Mouse (Mus musculus): ENCODE results near the gene Grik3. TPM values are rescaled to one million over a fixed set of nuclear protein-coding genes. Genes with fewer than 3 reads are reported as not detected.

The Grik3 gene
- polyA plus RNA-seq, 1 experiment from 2014 or later: 0.16 TPM

DNA sequence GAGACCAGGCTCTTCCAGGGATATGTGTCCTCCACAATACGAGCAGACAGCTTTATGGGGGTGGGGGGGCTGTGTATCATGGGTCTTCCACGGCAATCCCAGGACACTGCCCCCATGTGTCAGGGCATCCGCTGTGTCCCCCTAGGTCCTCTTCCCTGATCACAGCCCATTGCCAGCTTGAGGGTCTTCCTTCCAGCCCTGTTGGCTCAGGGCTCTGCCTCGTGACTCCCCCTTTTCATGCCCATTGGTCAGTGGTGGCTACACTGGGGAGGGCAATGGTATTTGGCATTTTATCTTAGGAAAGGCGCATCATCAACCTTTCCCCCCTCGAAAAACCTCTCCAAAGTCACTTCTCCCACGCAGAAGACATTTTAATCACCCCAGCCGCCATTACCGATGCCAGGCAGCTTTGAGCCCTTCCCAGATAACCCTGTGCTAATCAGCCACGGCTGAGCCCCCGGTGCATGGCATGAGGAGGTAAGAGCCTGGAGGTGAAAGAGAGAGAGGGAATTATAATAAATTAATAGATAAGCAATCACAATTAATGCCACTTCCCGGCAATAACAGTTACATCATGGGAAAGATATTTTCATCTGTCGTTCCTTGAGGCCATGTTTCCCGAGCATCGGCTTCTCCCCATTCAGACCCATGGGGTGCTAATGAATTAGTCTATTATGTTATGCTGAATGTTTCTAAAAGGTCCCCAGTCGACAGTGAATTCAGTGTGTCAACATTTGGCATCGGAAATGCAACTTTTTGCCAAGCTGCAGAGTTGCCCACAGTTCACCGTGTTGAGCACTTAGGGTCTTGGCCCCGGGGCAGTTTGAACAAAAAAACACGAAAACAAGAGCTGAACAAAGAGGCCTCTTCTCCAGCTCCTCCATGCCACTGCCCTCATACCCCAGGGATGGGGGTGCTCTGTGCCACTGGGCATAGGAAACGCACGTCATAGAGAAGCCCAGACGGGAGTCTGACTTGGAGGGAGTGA lies 154.4 kb downstream of the Grik3 start:
- Histone ChIP-seq H3K9ac (ENCODE audit: low read depth, low read length) (no peak overlapping the region), H3K36me3 (ENCODE audit: control insufficient read depth, insufficient read depth, low read length) (no peaks in the 10 kb centered on the region), H3K27me3 (ENCODE audit: control insufficient read depth, insufficient read depth, low read length) (no peaks in the 10 kb centered on the region), H3K4me2 (no peak overlapping the region), H3K4me1 (ENCODE audit: control insufficient read depth, insufficient read depth, low read length) (peaks cover 17% of the 10 kb centered on the region), H3K9me3 (replicated peaks; ENCODE audit: control insufficient read depth, low read length) (no peaks in the 10 kb centered on the region), H3K4me3 (ENCODE audit: low read depth, low read length) (no peak overlapping the region), H3K27ac (ENCODE audit: low read depth, low read length) (no peak overlapping the region)
- WGBS (ENCODE audit: insufficient replicate concordance): 73% methylated on average over 23 of the region's 23 CpGs
- no peak for ATAC-seq (replicated peaks; ENCODE audit: insufficient number of reproducible peaks, low FRiP score, low TSS enrichment)

DNA sequence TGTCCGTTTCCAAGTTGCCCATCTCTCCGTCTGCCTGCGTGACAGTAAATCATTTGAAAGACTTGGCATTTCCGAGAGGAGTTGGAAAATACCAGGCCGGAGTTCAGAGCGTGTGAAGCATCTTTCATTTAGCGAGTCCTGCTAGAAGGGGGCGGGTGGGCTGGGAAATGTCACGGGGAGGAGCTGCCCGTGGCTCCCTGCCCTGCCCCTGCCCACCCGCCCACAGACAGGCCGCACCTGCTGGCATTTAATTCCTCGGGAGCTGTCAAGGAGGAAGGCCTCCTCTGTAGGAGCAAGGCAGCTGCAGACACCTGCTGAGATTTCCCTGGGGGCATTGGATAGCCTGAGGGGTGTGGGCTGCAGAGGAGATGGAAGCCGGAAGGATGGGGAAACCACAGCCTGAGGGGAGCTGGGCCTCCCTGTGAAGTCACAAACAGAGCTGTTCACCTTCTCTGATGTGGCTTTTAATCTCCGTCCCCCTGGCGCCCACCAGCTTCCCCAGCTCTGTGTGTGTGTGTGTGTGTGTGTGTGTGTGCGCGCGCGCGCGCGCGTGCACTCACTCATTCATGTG lies 161.3 kb downstream of the Grik3 start:
- no peak overlapping the region for H3K9ac ChIP-seq (ENCODE audit: low read depth, low read length)
- no peak overlapping the region for H3K4me3 ChIP-seq (ENCODE audit: low read depth, low read length)
- no peaks in the 10 kb centered on the region for H3K36me3 ChIP-seq (ENCODE audit: control insufficient read depth, insufficient read depth, low read length)
- WGBS (ENCODE audit: insufficient replicate concordance): 48% methylated on average over 24 of the region's 24 CpGs
- H3K4me2 ChIP-seq: no peak overlapping the region
- no peaks in the 10 kb centered on the region for H3K9me3 ChIP-seq (replicated peaks; ENCODE audit: control insufficient read depth, low read length)
- H3K27ac ChIP-seq (ENCODE audit: low read depth, low read length): no peak overlapping the region
- no peak for ATAC-seq (replicated peaks; ENCODE audit: insufficient number of reproducible peaks, low FRiP score, low TSS enrichment)
- H3K4me1 ChIP-seq (ENCODE audit: control insufficient read depth, insufficient read depth, low read length): no peaks in the 10 kb centered on the region
- no peaks in the 10 kb centered on the region for H3K27me3 ChIP-seq (ENCODE audit: control insufficient read depth, insufficient read depth, low read length)

DNA sequence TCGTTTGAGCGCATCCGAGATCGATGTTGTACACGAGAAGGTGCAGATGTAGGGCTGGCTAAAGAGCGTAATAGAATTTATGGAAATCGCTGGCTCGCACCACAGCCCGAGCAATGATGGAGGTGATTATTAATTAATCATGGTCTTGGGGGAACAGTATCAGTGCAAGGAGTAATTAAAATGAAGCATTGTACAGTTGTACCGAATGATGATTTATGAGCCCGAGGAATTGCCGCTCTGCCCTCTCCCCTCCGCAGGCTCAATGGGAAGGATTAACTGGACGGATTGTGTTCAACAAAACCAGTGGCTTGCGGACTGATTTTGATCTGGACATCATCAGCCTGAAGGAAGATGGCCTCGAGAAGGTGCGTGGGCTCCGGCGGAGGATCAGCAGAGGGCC lies 165.5 kb downstream of the Grik3 start:
- H3K27ac ChIP-seq (ENCODE audit: low read depth, low read length): no peak overlapping the region
- WGBS (ENCODE audit: insufficient replicate concordance): 86% methylated on average over 19 of the region's 19 CpGs

DNA sequence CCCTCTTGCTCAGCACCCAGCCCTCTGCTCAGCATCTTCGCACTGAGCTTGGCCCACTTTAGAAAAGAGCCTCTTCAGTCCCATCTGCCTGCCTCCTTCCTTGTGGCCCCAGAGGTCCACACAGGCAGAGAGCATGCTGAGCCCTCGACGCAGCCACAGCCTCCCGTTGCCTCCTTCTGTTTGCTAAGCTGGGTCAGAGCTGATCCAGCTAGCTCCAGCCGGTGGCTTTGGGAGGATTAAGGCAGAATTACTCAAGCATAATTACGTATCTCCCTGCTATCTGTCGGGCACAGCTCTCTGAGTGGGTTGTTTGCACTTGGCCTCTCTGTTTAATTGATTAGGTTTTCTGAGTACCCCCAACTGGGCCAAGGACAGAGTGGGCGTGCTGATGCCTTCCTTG lies 167.9 kb downstream of the Grik3 start:
- H3K27me3 ChIP-seq (ENCODE audit: control insufficient read depth, insufficient read depth, low read length): no peaks in the 10 kb centered on the region
- H3K9ac ChIP-seq (ENCODE audit: low read depth, low read length): no peak overlapping the region
- no peak overlapping the region for H3K4me3 ChIP-seq (ENCODE audit: low read depth, low read length)
- no peaks in the 10 kb centered on the region for H3K9me3 ChIP-seq (replicated peaks; ENCODE audit: control insufficient read depth, low read length)
- no peaks in the 10 kb centered on the region for H3K36me3 ChIP-seq (ENCODE audit: control insufficient read depth, insufficient read depth, low read length)
- no peak overlapping the region for H3K27ac ChIP-seq (ENCODE audit: low read depth, low read length)
- no peak overlapping the region for H3K4me2 ChIP-seq
- no peak for ATAC-seq (replicated peaks; ENCODE audit: insufficient number of reproducible peaks, low FRiP score, low TSS enrichment)
- H3K4me1 ChIP-seq (ENCODE audit: control insufficient read depth, insufficient read depth, low read length): no peaks in the 10 kb centered on the region
- WGBS (ENCODE audit: insufficient replicate concordance): 57% methylated on average over 8 of the region's 8 CpGs

More for the DNA sequence above, 165.5 kb downstream of the Grik3 start:
- Histone ChIP-seq H3K4me1 (ENCODE audit: control insufficient read depth, insufficient read depth, low read length) (no peaks in the 10 kb centered on the region), H3K9ac (ENCODE audit: low read depth, low read length) (no peak overlapping the region), H3K36me3 (ENCODE audit: control insufficient read depth, insufficient read depth, low read length) (no peaks in the 10 kb centered on the region), H3K27me3 (ENCODE audit: control insufficient read depth, insufficient read depth, low read length) (no peaks in the 10 kb centered on the region), H3K4me3 (ENCODE audit: low read depth, low read length) (no peak overlapping the region), H3K9me3 (replicated peaks; ENCODE audit: control insufficient read depth, low read length) (no peaks in the 10 kb centered on the region), H3K4me2 (no peak overlapping the region)
- ATAC-seq (replicated peaks; ENCODE audit: insufficient number of reproducible peaks, low FRiP score, low TSS enrichment): no peak

DNA sequence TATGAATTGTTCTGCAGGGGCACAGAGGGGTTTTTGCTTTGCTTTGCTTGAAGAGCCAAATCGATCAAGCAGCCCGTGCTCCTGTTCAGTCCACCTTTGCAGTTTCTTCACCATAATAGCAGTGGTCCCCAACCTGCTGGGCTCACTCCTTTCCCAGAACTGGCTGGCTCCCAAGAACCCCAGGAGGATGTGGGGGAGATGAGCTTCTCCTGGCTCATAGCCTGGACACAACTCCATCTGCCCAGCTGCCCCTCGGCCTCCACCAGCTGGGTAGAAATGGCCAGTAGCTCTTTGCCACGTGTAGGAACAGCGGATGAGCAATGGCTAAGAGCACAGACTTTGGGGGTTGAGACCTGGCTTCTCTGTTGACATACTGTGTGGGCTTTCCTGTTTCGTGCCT lies 171.5 kb downstream of the Grik3 start:
- ATAC-seq (replicated peaks; ENCODE audit: insufficient number of reproducible peaks, low FRiP score, low TSS enrichment): no peak
- Histone ChIP-seq H3K36me3 (ENCODE audit: control insufficient read depth, insufficient read depth, low read length) (no peaks in the 10 kb centered on the region), H3K4me2 (no peak overlapping the region), H3K27ac (ENCODE audit: low read depth, low read length) (no peak overlapping the region), H3K9ac (ENCODE audit: low read depth, low read length) (no peak overlapping the region), H3K9me3 (replicated peaks; ENCODE audit: control insufficient read depth, low read length) (no peaks in the 10 kb centered on the region), H3K4me1 (ENCODE audit: control insufficient read depth, insufficient read depth, low read length) (peaks cover 4% of the 10 kb centered on the region), H3K4me3 (ENCODE audit: low read depth, low read length) (no peak overlapping the region), H3K27me3 (ENCODE audit: control insufficient read depth, insufficient read depth, low read length) (no peaks in the 10 kb centered on the region)
- WGBS (ENCODE audit: insufficient replicate concordance): 79% methylated on average over 6 of the region's 6 CpGs

DNA sequence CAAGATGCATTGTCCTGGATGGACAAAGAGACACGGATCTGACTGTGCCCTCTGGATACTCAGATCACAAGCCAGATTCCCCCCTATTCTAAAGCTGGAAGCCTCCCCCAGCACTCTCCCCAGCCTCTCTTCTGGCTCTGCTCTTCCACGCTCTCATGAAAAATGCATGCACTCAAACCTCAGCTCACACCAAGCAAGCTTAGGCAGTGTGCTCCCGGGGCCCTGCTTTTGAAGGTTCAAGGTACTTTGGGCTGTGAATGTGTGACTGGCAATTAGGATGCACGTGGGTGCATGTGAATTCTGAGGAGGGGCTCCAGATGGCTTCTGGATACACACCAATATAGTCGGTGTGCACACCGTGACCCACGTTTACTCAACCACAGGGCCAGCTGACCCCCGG lies 172.8 kb downstream of the Grik3 start:
- no peaks in the 10 kb centered on the region for H3K9me3 ChIP-seq (replicated peaks; ENCODE audit: control insufficient read depth, low read length)
- peaks cover 4% of the 10 kb centered on the region for H3K4me1 ChIP-seq (ENCODE audit: control insufficient read depth, insufficient read depth, low read length)
- H3K4me3 ChIP-seq (ENCODE audit: low read depth, low read length): no peak overlapping the region
- ATAC-seq (replicated peaks; ENCODE audit: insufficient number of reproducible peaks, low FRiP score, low TSS enrichment): no peak
- no peaks in the 10 kb centered on the region for H3K36me3 ChIP-seq (ENCODE audit: control insufficient read depth, insufficient read depth, low read length)
- H3K27me3 ChIP-seq (ENCODE audit: control insufficient read depth, insufficient read depth, low read length): no peaks in the 10 kb centered on the region
- no peak overlapping the region for H3K27ac ChIP-seq (ENCODE audit: low read depth, low read length)
- 86% methylated on average over 8 of the region's 8 CpGs for WGBS (ENCODE audit: insufficient replicate concordance)
- no peak overlapping the region for H3K9ac ChIP-seq (ENCODE audit: low read depth, low read length)
- H3K4me2 ChIP-seq: no peak overlapping the region

DNA sequence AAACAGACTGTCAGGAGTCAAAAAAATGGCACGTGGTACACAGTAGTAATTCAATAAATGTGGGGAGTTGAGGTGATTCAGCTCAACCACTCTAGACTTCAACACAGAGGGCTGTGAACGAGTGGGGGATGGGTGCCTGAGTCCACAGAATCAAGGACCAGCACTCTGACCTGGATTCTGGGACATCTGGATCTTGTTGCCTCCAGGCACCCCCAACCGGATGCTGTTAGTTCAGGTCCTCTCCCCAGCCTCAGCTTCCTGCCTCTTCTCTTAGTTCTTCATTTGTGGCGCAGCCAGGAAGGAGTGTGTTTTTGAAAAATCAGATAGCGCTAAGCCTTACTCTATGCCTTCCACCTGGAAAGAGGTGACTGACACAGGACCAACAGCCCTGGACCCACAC lies 175.5 kb downstream of the Grik3 start:
- 77% methylated on average over 5 of the region's 5 CpGs for WGBS (ENCODE audit: insufficient replicate concordance)
- no peaks in the 10 kb centered on the region for H3K9me3 ChIP-seq (replicated peaks; ENCODE audit: control insufficient read depth, low read length)
- H3K9ac ChIP-seq (ENCODE audit: low read depth, low read length): no peak overlapping the region
- H3K4me3 ChIP-seq (ENCODE audit: low read depth, low read length): no peak overlapping the region
- H3K36me3 ChIP-seq (ENCODE audit: control insufficient read depth, insufficient read depth, low read length): no peaks in the 10 kb centered on the region
- H3K4me2 ChIP-seq: no peak overlapping the region
- H3K27ac ChIP-seq (ENCODE audit: low read depth, low read length): no peak overlapping the region
- H3K27me3 ChIP-seq (ENCODE audit: control insufficient read depth, insufficient read depth, low read length): no peaks in the 10 kb centered on the region
- peaks cover 4% of the 10 kb centered on the region for H3K4me1 ChIP-seq (ENCODE audit: control insufficient read depth, insufficient read depth, low read length)
- ATAC-seq (replicated peaks; ENCODE audit: insufficient number of reproducible peaks, low FRiP score, low TSS enrichment): no peak

DNA sequence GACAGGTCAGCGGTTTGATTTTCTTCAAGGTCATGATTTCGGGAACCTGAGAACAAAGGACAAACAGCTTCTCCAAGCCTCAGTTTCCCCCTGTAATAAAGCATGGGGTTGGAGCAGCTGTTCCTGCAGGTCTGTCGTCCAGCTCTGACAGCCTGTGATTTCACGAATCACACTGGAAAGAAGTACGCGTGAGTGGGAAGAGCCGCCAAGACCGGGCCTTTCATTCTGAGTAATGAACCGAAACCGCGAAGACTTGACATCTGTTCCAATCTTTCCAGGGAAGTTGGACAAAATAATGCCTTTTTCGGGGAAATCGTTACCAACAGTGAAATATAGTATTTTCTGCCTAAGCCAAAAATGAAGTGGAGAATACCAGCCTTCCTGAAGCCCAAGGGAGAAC lies 191.5 kb downstream of the Grik3 start:
- 89% methylated on average over 13 of the region's 13 CpGs for WGBS (ENCODE audit: insufficient replicate concordance)
- Histone ChIP-seq H3K27me3 (ENCODE audit: control insufficient read depth, insufficient read depth, low read length) (peaks cover 3% of the 10 kb centered on the region; the same call in 1 of the 2 replicates), H3K4me2 (no peak overlapping the region)

More for the DNA sequence above, 191.5 kb downstream of the Grik3 start:
- Histone ChIP-seq H3K27ac (ENCODE audit: low read depth, low read length) (no peak overlapping the region), H3K4me3 (ENCODE audit: low read depth, low read length) (no peak overlapping the region), H3K4me1 (ENCODE audit: control insufficient read depth, insufficient read depth, low read length) (no peaks in the 10 kb centered on the region), H3K9ac (ENCODE audit: low read depth, low read length) (no peak overlapping the region), H3K9me3 (replicated peaks; ENCODE audit: control insufficient read depth, low read length) (no peaks in the 10 kb centered on the region), H3K36me3 (ENCODE audit: control insufficient read depth, insufficient read depth, low read length) (no peaks in the 10 kb centered on the region)
- no peak for ATAC-seq (replicated peaks; ENCODE audit: insufficient number of reproducible peaks, low FRiP score, low TSS enrichment)
